Comparison of ENCODE assay signal across 9 mouse cellular contexts in the genomic region with DNA sequence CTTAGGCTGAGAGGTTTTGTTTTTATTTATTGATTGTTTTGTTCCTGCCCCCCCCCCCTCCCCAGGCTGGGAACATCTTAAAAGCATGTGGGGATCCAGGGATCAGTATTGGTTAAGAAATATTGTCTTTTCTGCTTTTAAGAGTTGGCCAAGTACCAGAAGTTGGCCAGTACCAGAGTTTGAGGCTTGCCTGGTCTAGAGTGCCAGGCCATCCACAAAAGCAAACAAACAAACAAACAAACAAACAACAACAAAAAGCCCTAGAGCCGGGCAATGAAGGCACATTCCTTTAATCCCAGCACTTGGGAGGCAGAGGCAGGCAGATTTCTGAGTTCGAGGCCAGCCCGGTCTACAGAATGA. TPM values are rescaled to one million over a fixed set of nuclear protein-coding genes. Genes with fewer than 3 reads are reported as not detected.
A peak's percentile ranks its signal among the peaks of the same experiment; 100 is the strongest.
DNase-seq lines count a peak whose midpoint lies in the region; ATAC-seq and TF ChIP-seq lines count a peak whose summit lies in the region.
"Had no signal": no experiment of that assay in that cellular context is flagged by ENCODE, and none has a peak within 500 bp of the region (broad histone marks: within the 10 kb centered on the region; RNA-seq: fewer than 3 reads in every experiment).

No protein-coding gene starts in this region.

- TF ChIP-seq POLR2A in thymus, adult 2 months (IDR thresholded peaks at IDR 0.05; ENCODE audit: control insufficient read depth, extremely low read depth, insufficient read depth, low read length, poor library complexity): no peak
- no peak for TF ChIP-seq POLR2A in cerebellum, adult 2 months (IDR thresholded peaks at IDR 0.05; ENCODE audit: borderline replicate concordance, insufficient read depth, low read length)

- H3K27me3 ChIP-seq in thymus, adult 2 months (ENCODE audit: control insufficient read depth, insufficient read depth, low read length): no peaks in the 10 kb centered on the region
- H3K27me3 ChIP-seq in liver, postnatal 0 days (ENCODE audit: insufficient read depth, low read length): no peaks in the 10 kb centered on the region
- H3K27me3 ChIP-seq in cerebellum, adult 2 months (ENCODE audit: control insufficient read depth, insufficient read depth, low read length): no peaks in the 10 kb centered on the region
- H3K27me3 ChIP-seq: neural tube, embryonic 12.5 days had no signal

- no peak for TF ChIP-seq EP300 in liver, postnatal 0 days (IDR thresholded peaks at IDR 0.05; ENCODE audit: low read depth)

- TF ChIP-seq CTCF in thymus, adult 2 months (IDR thresholded peaks at IDR 0.05; ENCODE audit: borderline replicate concordance, control insufficient read depth, extremely low read depth, insufficient read depth, low read length, poor library complexity): no peak
- no peak for TF ChIP-seq CTCF in liver, postnatal 0 days (IDR thresholded peaks at IDR 0.05; ENCODE audit: low read depth)
- TF ChIP-seq CTCF in cerebellum, adult 2 months (IDR thresholded peaks at IDR 0.05; ENCODE audit: borderline replicate concordance, insufficient read depth, low read depth, low read length): no peak

- peaks cover 10% of the 10 kb centered on the region for H3K4me1 ChIP-seq in thymus, adult 2 months (replicated peaks; ENCODE audit: control insufficient read depth, insufficient read depth, low read length)
- H3K4me1 ChIP-seq in liver, postnatal 0 days (ENCODE audit: insufficient read depth): peaks cover 27% of the 10 kb centered on the region
- peaks cover 3% of the 10 kb centered on the region; the same call in 1 of the 2 replicates for H3K4me1 ChIP-seq in cerebellum, adult 2 months (ENCODE audit: control insufficient read depth, insufficient read depth, low read length)

- H3K9me3 ChIP-seq in liver, postnatal 0 days (ENCODE audit: low read length): no peaks in the 10 kb centered on the region
- H3K9me3 ChIP-seq: neural tube, embryonic 12.5 days had no signal

- 0 out of 2 replicates have a peak overlapping the region, but pooled peaks have one; percentile 69 for H3K9ac ChIP-seq in liver, postnatal 0 days (replicated peaks)
- H3K9ac ChIP-seq: neural tube, embryonic 12.5 days had no signal

- H3K27ac ChIP-seq in thymus, adult 2 months (ENCODE audit: control insufficient read depth, insufficient read depth, low read length): 0 out of 2 replicates have a peak overlapping the region, but pooled peaks have one; percentile 53
- peak overlapping the region; percentile 83 for H3K27ac ChIP-seq in liver, postnatal 0 days (ENCODE audit: low read depth)
- no peak overlapping the region for H3K27ac ChIP-seq in cerebellum, adult 2 months (ENCODE audit: insufficient read depth, low read length)
- H3K27ac ChIP-seq: neural tube, embryonic 12.5 days had no signal

- ATAC-seq in liver, postnatal 0 days: no peak

- peak; percentile 51 for DNase-seq in embryo, embryonic 10.5 days (ENCODE audit: low spot score)
- no peak for DNase-seq in embryo, embryonic 9.5 days (ENCODE audit: extremely low spot score)
- no peak for DNase-seq in thymus, adult 2 months
- no peak for DNase-seq in thymus, postnatal 25 days
- no peak for DNase-seq in liver, postnatal 0 days
- no peak for DNase-seq in cerebellum, adult 2 months
- DNase-seq in left cerebral cortex, adult 9 months (ENCODE audit: low spot score in 2 of 2): no peak
- DNase-seq in B cell, adult 2 months: no peak

- H3K36me3 ChIP-seq in thymus, adult 2 months (ENCODE audit: control insufficient read depth, insufficient read depth, low read length): no peaks in the 10 kb centered on the region
- H3K36me3 ChIP-seq in liver, postnatal 0 days (replicated peaks; ENCODE audit: insufficient read depth, low read length): no peaks in the 10 kb centered on the region
- H3K36me3 ChIP-seq: neural tube, embryonic 12.5 days had no signal

- no peak overlapping the region for H3K4me2 ChIP-seq in liver, postnatal 0 days (ENCODE audit: low read depth, low read length)
- H3K4me2 ChIP-seq: neural tube, embryonic 12.5 days had no signal

- H3K4me3 ChIP-seq in thymus, adult 2 months (ENCODE audit: control insufficient read depth, insufficient read depth, low read length): no peak overlapping the region
- H3K4me3 ChIP-seq in liver, postnatal 0 days (ENCODE audit: low read depth, low read length): no peak overlapping the region
- no peak overlapping the region for H3K4me3 ChIP-seq in cerebellum, adult 2 months (replicated peaks; ENCODE audit: insufficient read depth, low read depth, low read length)
- H3K4me3 ChIP-seq: neural tube, embryonic 12.5 days had no signal

- WGBS in thymus, adult 2 months: 70% methylated on average over 3 of the region's 3 CpGs
- 33% methylated on average over 3 of the region's 3 CpGs for WGBS in liver, postnatal 0 days (ENCODE audit: insufficient replicate concordance)
- 58% methylated on average over 3 of the region's 3 CpGs for WGBS in cerebellum, adult 2 months

RNA-seq across cellular contexts. Expression of a gene that starts 5.8 kb away (rescaled TPM):
- 9.3 and 17.1 TPM in 2 replicates for polyA plus RNA-seq in thymus, adult 2 months (2012; rRNA removed)
- polyA plus RNA-seq in liver, postnatal 0 days (2015; fragmentation: Nextera tagmentation; extraction: Ambion mirVana): 11.7 and 12.0 TPM in 2 replicates
- 5.7 and 6.6 TPM in 2 replicates for polyA plus RNA-seq in cerebellum, adult 2 months (2012; rRNA removed)
